8 mouse cellular contexts compared by ENCODE assay signal in genomic region chr8:115158721-115159111, GRCm38 (mm10).
DNase-seq lines count a peak whose midpoint lies in the region; ATAC-seq and TF ChIP-seq lines count a peak whose summit lies in the region.

No protein-coding gene starts in this region.

- peaks cover 25% of the 10 kb centered on the region for H3K4me1 ChIP-seq in heart, embryonic 10.5 days
- H3K4me1 ChIP-seq in forebrain, embryonic 12.5 days: peaks cover 47% of the 10 kb centered on the region
- peaks cover 64% of the 10 kb centered on the region for H3K4me1 ChIP-seq in limb, embryonic 12.5 days (replicated peaks)

- H3K27me3 ChIP-seq in heart, embryonic 10.5 days (ENCODE audit: insufficient read depth, poor library complexity, severe bottlenecking): peaks cover 11% of the 10 kb centered on the region
- H3K27me3 ChIP-seq in forebrain, embryonic 12.5 days: peaks cover 30% of the 10 kb centered on the region
- H3K27me3 ChIP-seq in limb, embryonic 12.5 days: peaks cover 41% of the 10 kb centered on the region

- no peak for TF ChIP-seq CTCF in brain, embryonic 14.5 days (IDR thresholded peaks at IDR 0.05; ENCODE audit: borderline replicate concordance, extremely low read depth, insufficient read depth, insufficient read length)

- no peaks in the 10 kb centered on the region for H3K9me3 ChIP-seq in heart, embryonic 10.5 days
- H3K9me3 ChIP-seq in forebrain, embryonic 12.5 days: no peaks in the 10 kb centered on the region
- H3K9me3 ChIP-seq in limb, embryonic 12.5 days: no peaks in the 10 kb centered on the region

- peak overlapping the region; percentile 53 for H3K4me2 ChIP-seq in forebrain, embryonic 12.5 days
- H3K4me2 ChIP-seq in limb, embryonic 12.5 days: peak overlapping the region; percentile 59

- peak; percentile 54 for ATAC-seq in forebrain, embryonic 12.5 days (ENCODE audit: low FRiP score)
- ATAC-seq in limb, embryonic 12.5 days (ENCODE audit: insufficient number of reproducible peaks, insufficient read depth, low FRiP score, low TSS enrichment, low read depth): no peak

- TF ChIP-seq POLR2A in brain, embryonic 14.5 days (IDR thresholded peaks at IDR 0.05; ENCODE audit: borderline replicate concordance, extremely low read depth, insufficient read depth, insufficient read length, poor library complexity, severe bottlenecking): no peak; the same call in 1 of the 2 replicates

- no peak for DNase-seq in heart, embryonic 10.5 days (ENCODE audit: low spot score)
- no peak for DNase-seq in heart, postnatal 4 days
- peak; percentile 85 for DNase-seq in brain, embryonic 14.5 days (ENCODE audit: low read depth)
- DNase-seq in retina, embryonic 14.5 days (ENCODE audit: low spot score): peak; percentile 61
- DNase-seq in thymus, adult 18-20 months: no peak
- DNase-seq in spleen, postnatal 14 days (ENCODE audit: low spot score in 2 of 2): no peak

- no peaks in the 10 kb centered on the region for H3K36me3 ChIP-seq in heart, embryonic 10.5 days
- no peaks in the 10 kb centered on the region for H3K36me3 ChIP-seq in forebrain, embryonic 12.5 days (replicated peaks)
- no peaks in the 10 kb centered on the region for H3K36me3 ChIP-seq in limb, embryonic 12.5 days

- 11% methylated on average over 8 of the region's 8 CpGs for WGBS in heart, embryonic 10.5 days
- 2% methylated on average over 8 of the region's 8 CpGs for WGBS in forebrain, embryonic 12.5 days
- WGBS in limb, embryonic 12.5 days: 4% methylated on average over 8 of the region's 8 CpGs

- peak overlapping the region; percentile 59 for H3K4me3 ChIP-seq in heart, embryonic 10.5 days
- H3K4me3 ChIP-seq in forebrain, embryonic 12.5 days (replicated peaks): peak overlapping the region; percentile 20; the same call in 1 of the 2 replicates
- H3K4me3 ChIP-seq in limb, embryonic 12.5 days (replicated peaks): peak overlapping the region; percentile 19; the same call in 1 of the 2 replicates

- 0 out of 2 replicates have a peak overlapping the region, but pooled peaks have one; percentile 33 for H3K9ac ChIP-seq in forebrain, embryonic 12.5 days
- 0 out of 2 replicates have a peak overlapping the region, but pooled peaks have one; percentile 34 for H3K9ac ChIP-seq in limb, embryonic 12.5 days (replicated peaks)

- peak overlapping the region; percentile 83 for H3K27ac ChIP-seq in heart, embryonic 10.5 days
- peak overlapping the region; percentile 73 for H3K27ac ChIP-seq in forebrain, embryonic 12.5 days
- peak overlapping the region; percentile 31; the same call in 1 of the 2 replicates for H3K27ac ChIP-seq in limb, embryonic 12.5 days

Comparison
In these comparisons a context has a peak if more than half of its experiments do, and no peak if none do; other contexts are left out.
1. DNase-seq: peak in brain, embryonic 14.5 days (single experiment) and retina, embryonic 14.5 days (single experiment); none in heart, embryonic 10.5 days (single experiment), heart, postnatal 4 days (single experiment), thymus, adult 18-20 months (0 of 2) and spleen, postnatal 14 days (0 of 2).
2. H3K27ac ChIP-seq: peak in every context shown above with its lines; median percentile 83 in heart, embryonic 10.5 days; 73 in forebrain, embryonic 12.5 days; 31 in limb, embryonic 12.5 days.
3. Peak in every context shown above with its lines, with median percentiles within 50 percentile points of each other: H3K4me3 ChIP-seq.